Mouse (Mus musculus) adrenal gland, postnatal 0 days (tissue): ENCODE results near the gene Mmp3. TPM values are rescaled to one million over a fixed set of nuclear protein-coding genes. Genes with fewer than 3 reads are reported as not detected.

Experiments
- polyA plus RNA-seq: library from polyadenylated mRNA; unstranded; fragments of >200 nt; fragmentation: Nextera tagmentation; extraction: Ambion mirVana; gene quantifications from 2 replicates; pipeline ENCODE4 v1.2.1, GENCODE M21; 2015

Gene Mmp3
- polyA plus RNA-seq: 0.10 and 0.13 TPM in 2 replicates

DNA sequence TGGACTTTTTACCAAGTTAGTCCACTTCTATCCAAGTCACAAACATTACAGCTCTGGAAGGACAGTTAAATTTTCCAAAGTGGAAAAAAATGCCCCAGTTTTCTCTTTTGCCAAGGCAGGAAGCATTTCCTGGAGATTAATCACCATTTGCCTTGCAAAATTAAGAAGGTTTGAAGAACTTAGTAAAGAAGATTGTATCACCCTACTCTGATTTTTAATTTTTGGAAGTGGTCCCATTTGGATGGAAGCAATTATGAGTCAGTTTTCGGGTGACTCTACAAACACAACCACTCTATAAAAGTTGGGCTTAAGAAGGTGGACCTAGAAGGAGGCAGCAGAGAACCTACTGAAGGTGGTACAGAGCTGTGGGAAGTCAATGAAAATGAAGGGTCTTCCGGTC, at the start of gene Mmp3:
TSS of gene Mmp3 (plus strand) at position 301 of the 400 bp plus-strand sequence.

DNA sequence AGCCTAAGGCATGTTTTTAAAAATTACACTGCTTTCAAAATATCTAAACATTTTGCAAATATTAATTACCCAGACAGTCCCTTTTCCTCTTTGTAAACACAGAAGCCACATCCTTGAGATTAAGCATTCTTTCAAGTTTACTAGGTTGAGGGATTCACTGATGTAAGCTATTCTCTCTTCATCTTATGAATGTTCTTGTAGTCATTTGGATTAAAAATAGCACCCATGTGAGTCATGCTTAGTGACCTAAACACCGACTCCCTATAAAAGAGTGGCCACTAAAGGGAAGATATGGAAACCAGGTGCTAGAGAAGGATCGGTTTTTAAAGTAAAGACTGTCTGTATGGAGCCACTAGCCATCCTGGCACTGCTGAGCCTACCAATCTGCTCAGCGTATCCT, 56.4 kb downstream of the Mmp3 start, which contains the start of gene Mmp10:
TSS of gene Mmp10 (plus strand) at position 302 of the 400 bp plus-strand sequence.

Other genes starting within 250 kb of the Mmp3 start
- gene Mmp13, start 173.3 kb upstream of the Mmp3 start, polyA plus RNA-seq: 0.79 and 1.8 TPM in 2 replicates
- gene Mmp12, start 101.4 kb upstream of the Mmp3 start, polyA plus RNA-seq: 0.80 and 0.84 TPM in 2 replicates
- not detected in 2 replicates for gene Mmp1b, start 57.8 kb upstream of the Mmp3 start, polyA plus RNA-seq
- gene Mmp10, start 56.5 kb downstream of the Mmp3 start, polyA plus RNA-seq: 0.11 TPM in 1 of 2 replicates, not detected in the other
- gene Mmp8, start 112.6 kb downstream of the Mmp3 start, polyA plus RNA-seq: 1.8 TPM in 2 replicates
- 0.08 TPM in 1 of 2 replicates, not detected in the other for gene Mmp27, start 125.6 kb downstream of the Mmp3 start, polyA plus RNA-seq
- gene Mmp20, start 182.4 kb downstream of the Mmp3 start, polyA plus RNA-seq: not detected in 2 replicates
- 0.24 TPM in 1 of 2 replicates, not detected in the other for gene Mmp7, start 246.3 kb downstream of the Mmp3 start, polyA plus RNA-seq